Mouse (Mus musculus) right cerebral cortex, postnatal 10 days (tissue): ENCODE measurements around the gene Fam126a.
A peak's percentile ranks its signal among the peaks of the same experiment; 100 is the strongest.
"Not testable (repeated sequence)": the region's sequence is repeated elsewhere in the genome, so short reads cannot be mapped to it uniquely, and the experiment has no call there.

Experiments
- DNase-seq, 2 experiments: peaks; one replicate each; pipeline ENCODE4 v3.0.0; 2021; ENCODE audit warnings: low spot score in 2 of 2

Gene Fam126a

DNA sequence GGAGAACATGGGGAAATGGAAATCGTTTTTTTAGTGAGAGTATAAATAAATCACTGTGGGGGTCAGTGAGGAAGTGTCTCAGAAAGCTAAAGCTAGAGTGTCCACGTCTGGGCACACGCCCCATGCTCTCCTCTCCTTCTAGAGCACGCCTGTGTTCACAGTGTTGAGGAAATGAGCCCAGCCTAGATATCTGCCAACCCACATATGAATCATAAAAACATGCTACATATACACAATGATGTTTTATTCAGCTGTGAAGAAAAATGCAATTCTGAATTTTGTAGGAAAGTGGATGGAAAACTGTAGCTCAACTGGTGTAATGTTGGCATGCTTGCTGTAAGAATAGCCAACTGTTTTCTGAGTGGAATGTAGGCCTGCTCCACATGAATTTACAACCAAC is 130.3 kb downstream of the Fam126a start:
- DNase-seq, result no peak

DNA sequence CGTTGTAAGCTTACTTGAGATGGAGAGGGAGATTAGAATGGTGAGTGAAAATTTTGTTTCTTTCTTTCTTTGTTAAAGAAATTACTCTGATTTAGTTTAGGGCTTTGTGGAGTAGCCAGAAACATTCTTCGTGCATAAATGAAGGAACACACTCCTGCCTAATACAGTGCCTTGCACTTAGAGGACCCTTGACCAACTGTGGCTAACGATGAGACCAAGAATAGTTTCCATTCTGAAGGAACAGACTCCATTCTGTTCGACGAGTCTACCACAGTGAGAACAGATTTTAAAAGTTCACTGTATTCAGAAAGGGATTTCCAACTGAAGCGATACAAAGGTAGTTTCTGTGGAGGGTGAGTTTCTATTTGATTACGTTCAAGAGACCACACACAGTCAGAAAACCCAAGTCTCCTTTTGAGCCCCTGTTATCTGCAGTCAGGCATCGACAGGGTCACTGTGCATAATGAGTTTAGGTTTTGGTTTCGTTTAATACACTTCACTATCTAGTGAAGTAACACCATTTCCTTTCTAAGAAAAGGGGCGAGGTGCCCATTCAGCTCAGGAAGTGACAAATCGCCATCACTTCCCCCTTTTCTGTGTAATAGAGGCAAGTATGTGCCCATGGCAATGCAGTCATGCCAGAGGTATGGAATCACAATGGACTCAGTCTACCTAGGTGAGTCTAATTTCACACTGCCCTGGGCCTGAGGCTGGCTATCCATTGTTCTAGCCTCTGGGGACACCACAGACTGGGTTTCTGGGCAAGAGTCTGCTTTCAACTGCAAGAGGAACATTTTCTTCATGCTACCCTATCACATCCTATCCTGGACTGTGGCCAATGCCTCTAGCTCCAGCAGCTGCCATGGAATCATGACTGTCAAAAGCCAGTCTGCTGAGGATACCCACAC is 136.4 kb downstream of the Fam126a start:
- DNase-seq, result peak in 1 of 2 experiments; percentile 36

DNA sequence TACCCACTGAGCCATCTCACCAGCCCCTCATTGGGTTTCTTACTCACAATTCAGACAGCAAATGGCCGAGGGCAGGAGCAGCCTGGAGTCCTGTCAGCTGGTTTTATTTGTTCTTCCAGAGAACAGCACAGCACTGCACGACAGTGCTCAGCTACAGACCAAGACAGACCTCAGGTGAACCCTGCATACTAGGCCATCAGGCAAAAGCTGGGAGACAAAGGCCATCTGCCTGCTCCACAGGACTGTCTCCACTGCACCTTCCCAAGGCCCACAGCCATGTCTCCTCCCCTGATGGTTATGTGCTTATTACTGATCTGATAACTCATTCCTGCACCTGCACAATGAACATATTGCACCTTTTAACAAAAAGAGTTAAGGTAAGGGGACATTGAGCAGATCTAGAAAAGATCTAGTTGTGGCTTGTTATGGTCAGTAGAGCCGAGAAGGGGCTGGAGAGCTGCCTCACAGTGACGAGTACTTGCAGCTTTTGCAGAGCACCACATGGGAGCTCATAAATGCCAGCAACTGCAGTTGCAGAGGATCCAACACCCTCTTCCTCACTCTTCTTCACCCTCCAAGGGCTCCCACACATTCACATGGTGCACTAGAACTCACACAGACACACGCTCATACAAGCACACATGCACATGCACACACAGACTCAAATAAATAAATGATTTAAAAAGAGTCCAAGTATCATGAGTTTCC is 137.2 kb downstream of the Fam126a start:
- DNase-seq, result no peak

DNA sequence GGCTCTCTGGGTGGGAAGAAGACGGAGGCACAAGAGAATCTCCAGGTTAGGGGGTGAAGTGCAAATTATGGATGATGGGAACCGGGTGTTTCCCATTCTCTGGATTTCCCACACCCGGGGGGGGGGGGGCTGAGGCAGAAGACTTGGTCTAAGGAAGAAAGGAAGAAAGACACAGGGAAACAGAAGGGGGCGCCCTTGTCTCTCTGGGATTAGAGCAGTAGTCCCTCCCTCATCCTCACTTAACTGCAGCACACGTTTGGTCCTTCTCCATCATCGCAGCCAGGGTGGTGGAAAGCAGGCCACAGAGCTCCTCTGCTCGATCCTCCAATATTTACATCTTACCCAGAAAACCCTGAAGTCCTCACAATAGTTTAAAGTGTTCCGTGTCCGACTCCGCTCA is 139.8 kb downstream of the Fam126a start:
- DNase-seq, result peak; percentile 66 to 80

GRCm38 (mm10) chr5:23889461-23889860 is 141.0 kb downstream of the Fam126a start:
- no peak for DNase-seq

DNA sequence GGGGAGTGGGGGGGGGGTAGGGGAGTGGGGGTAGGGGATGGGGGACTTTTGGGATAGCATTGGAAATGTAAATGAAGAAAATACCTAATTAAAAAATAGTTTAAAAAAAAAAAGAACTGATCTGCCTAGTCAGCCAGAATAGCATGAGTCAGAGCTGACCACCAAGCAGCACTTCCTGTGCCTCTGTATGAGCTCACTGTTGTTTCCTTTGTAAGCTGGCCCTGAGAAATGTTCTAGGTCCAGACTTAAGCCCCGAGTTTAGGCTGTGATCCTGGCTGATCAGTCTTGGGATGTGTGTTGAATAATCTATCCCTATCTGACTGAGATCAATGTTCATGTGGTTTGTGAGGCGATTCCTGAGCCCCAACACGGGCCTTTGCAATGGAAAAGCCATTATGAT is 143.4 kb downstream of the Fam126a start:
- no peak for DNase-seq

- DNase-seq, result no peak
Observed at GRCm38 (mm10) chr5:23874457-23874856, 156.0 kb downstream of the Fam126a start.

DNA sequence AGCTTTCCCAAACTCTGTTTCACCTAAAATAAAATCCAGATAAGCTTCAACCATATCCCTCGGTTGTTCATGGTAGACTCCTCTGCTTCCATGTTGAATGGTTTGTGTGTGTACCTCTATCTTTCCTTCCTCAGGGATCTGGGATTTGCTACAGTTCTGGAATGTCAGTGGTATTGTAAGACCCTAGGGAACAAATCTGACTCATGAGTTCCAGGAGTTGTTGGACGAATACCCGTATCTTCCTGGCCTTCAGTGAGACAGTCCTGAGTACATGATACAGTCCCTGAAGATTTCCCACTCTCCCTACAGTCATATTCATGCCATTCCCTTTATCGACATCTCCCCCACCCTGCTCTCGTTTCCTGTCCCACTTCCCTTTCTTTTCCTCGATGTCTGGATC is 157.9 kb downstream of the Fam126a start:
- DNase-seq, result no peak

- not testable (repeated sequence) for DNase-seq
Observed at GRCm38 (mm10) chr5:23871323-23871722, 159.2 kb downstream of the Fam126a start.

- DNase-seq, result no peak
Observed at GRCm38 (mm10) chr5:23865941-23866340, 164.5 kb downstream of the Fam126a start.
